Mouse (Mus musculus): ENCODE measurements around the gene Fbxw8. TPM values are rescaled to one million over a fixed set of nuclear protein-coding genes. Genes with fewer than 3 reads are reported as not detected.

The Fbxw8 gene
- polyA plus RNA-seq, 1 experiment from 2014 or later = 25.3 TPM

GRCm38 (mm10) chr5:118108124-118108793 is 47.0 kb downstream of the Fbxw8 start:
- no peak for ATAC-seq (replicated peaks; ENCODE audit: low FRiP score, low TSS enrichment, low read depth)
- no peak overlapping the region for H3K9ac ChIP-seq (ENCODE audit: low read length)
- H3K9me3 ChIP-seq (ENCODE audit: control insufficient read depth, low read length) = no peaks in the 10 kb centered on the region
- no peak overlapping the region for H3K4me2 ChIP-seq (ENCODE audit: low read length)
- H3K27me3 ChIP-seq (replicated peaks; ENCODE audit: control insufficient read depth, insufficient read depth, low read length) = no peaks in the 10 kb centered on the region
- no peak overlapping the region for H3K27ac ChIP-seq (ENCODE audit: low read depth)
- 81% methylated on average over 17 of the region's 17 CpGs for WGBS
- DNase-seq (ENCODE audit: low spot score) = no peak
- H3K36me3 ChIP-seq (ENCODE audit: control insufficient read depth, insufficient read depth, low read length) = peaks cover 71% of the 10 kb centered on the region
- H3K4me1 ChIP-seq (replicated peaks; ENCODE audit: control insufficient read depth, insufficient read depth, low read length) = no peaks in the 10 kb centered on the region
- H3K4me3 ChIP-seq (ENCODE audit: low read depth, low read length) = no peak overlapping the region

- no peak overlapping the region for H3K4me2 ChIP-seq (ENCODE audit: low read length)
- no peaks in the 10 kb centered on the region for H3K4me1 ChIP-seq (replicated peaks; ENCODE audit: control insufficient read depth, insufficient read depth, low read length)
- H3K36me3 ChIP-seq (ENCODE audit: control insufficient read depth, insufficient read depth, low read length) = peaks cover 58% of the 10 kb centered on the region
- no peak overlapping the region for H3K27ac ChIP-seq (ENCODE audit: low read depth)
- no peak overlapping the region for H3K4me3 ChIP-seq (ENCODE audit: low read depth, low read length)
- no peaks in the 10 kb centered on the region for H3K27me3 ChIP-seq (replicated peaks; ENCODE audit: control insufficient read depth, insufficient read depth, low read length)
- ATAC-seq (replicated peaks; ENCODE audit: low FRiP score, low TSS enrichment, low read depth) = no peak
- WGBS = 93% methylated on average over 10 of the region's 10 CpGs
- no peak for DNase-seq (ENCODE audit: low spot score)
- no peak overlapping the region for H3K9ac ChIP-seq (ENCODE audit: low read length)
- H3K9me3 ChIP-seq (ENCODE audit: control insufficient read depth, low read length) = no peaks in the 10 kb centered on the region
Observed at GRCm38 (mm10) chr5:118106667-118107066, 48.6 kb downstream of the Fbxw8 start.

- no peaks in the 10 kb centered on the region for H3K4me1 ChIP-seq (replicated peaks; ENCODE audit: control insufficient read depth, insufficient read depth, low read length)
- H3K4me3 ChIP-seq (ENCODE audit: low read depth, low read length) = no peak overlapping the region
- H3K9me3 ChIP-seq (ENCODE audit: control insufficient read depth, low read length) = no peaks in the 10 kb centered on the region
- no peak overlapping the region for H3K4me2 ChIP-seq (ENCODE audit: low read length)
- ATAC-seq (replicated peaks; ENCODE audit: low FRiP score, low TSS enrichment, low read depth) (no peak), DNase-seq (ENCODE audit: low spot score) (no peak)
- 91% methylated on average over 8 of the region's 8 CpGs for whole genome bisulfite sequencing
- H3K36me3 ChIP-seq (ENCODE audit: control insufficient read depth, insufficient read depth, low read length) = peaks cover 53% of the 10 kb centered on the region
- no peak overlapping the region for H3K9ac ChIP-seq (ENCODE audit: low read length)
- H3K27ac ChIP-seq (ENCODE audit: low read depth) = no peak overlapping the region
- H3K27me3 ChIP-seq (replicated peaks; ENCODE audit: control insufficient read depth, insufficient read depth, low read length) = no peaks in the 10 kb centered on the region
Observed at GRCm38 (mm10) chr5:118105536-118105935, 49.7 kb downstream of the Fbxw8 start.

- no peak overlapping the region for H3K27ac ChIP-seq (ENCODE audit: low read depth)
- DNase-seq (ENCODE audit: low spot score) (no peak), ATAC-seq (replicated peaks; ENCODE audit: low FRiP score, low TSS enrichment, low read depth) (no peak)
- no peaks in the 10 kb centered on the region for H3K9me3 ChIP-seq (ENCODE audit: control insufficient read depth, low read length)
- 50% methylated on average over 8 of the region's 8 CpGs for WGBS
- no peak overlapping the region for H3K4me2 ChIP-seq (ENCODE audit: low read length)
- peaks cover 10% of the 10 kb centered on the region; the same call in 1 of the 2 replicates for H3K4me1 ChIP-seq (replicated peaks; ENCODE audit: control insufficient read depth, insufficient read depth, low read length)
- peaks cover 24% of the 10 kb centered on the region for H3K36me3 ChIP-seq (ENCODE audit: control insufficient read depth, insufficient read depth, low read length)
- H3K4me3 ChIP-seq (ENCODE audit: low read depth, low read length) = no peak overlapping the region
- H3K27me3 ChIP-seq (replicated peaks; ENCODE audit: control insufficient read depth, insufficient read depth, low read length) = no peaks in the 10 kb centered on the region
- H3K9ac ChIP-seq (ENCODE audit: low read length) = no peak overlapping the region
Observed at GRCm38 (mm10) chr5:118099870-118100478, 55.3 kb downstream of the Fbxw8 start.

GRCm38 (mm10) chr5:118099069-118099869 is 56.0 kb downstream of the Fbxw8 start:
- ATAC-seq (replicated peaks; ENCODE audit: low FRiP score, low TSS enrichment, low read depth) = peak; percentile 47; the same call in 1 of the 2 replicates
- peaks cover 10% of the 10 kb centered on the region; the same call in 1 of the 2 replicates for H3K4me1 ChIP-seq (replicated peaks; ENCODE audit: control insufficient read depth, insufficient read depth, low read length)
- no peaks in the 10 kb centered on the region for H3K9me3 ChIP-seq (ENCODE audit: control insufficient read depth, low read length)
- H3K36me3 ChIP-seq (ENCODE audit: control insufficient read depth, insufficient read depth, low read length) = peaks cover 28% of the 10 kb centered on the region
- WGBS = 46% methylated on average over 11 of the region's 11 CpGs
- no peaks in the 10 kb centered on the region for H3K27me3 ChIP-seq (replicated peaks; ENCODE audit: control insufficient read depth, insufficient read depth, low read length)
- H3K4me2 ChIP-seq (ENCODE audit: low read length) = no peak overlapping the region
- no peak for DNase-seq (ENCODE audit: low spot score)
- H3K9ac ChIP-seq (ENCODE audit: low read length) = no peak overlapping the region
- H3K27ac ChIP-seq (ENCODE audit: low read depth) = no peak overlapping the region
- no peak overlapping the region for H3K4me3 ChIP-seq (ENCODE audit: low read depth, low read length)

- Histone ChIP-seq H3K4me3 (ENCODE audit: low read depth, low read length) (no peak overlapping the region), H3K27ac (ENCODE audit: low read depth) (no peak overlapping the region), H3K9me3 (ENCODE audit: control insufficient read depth, low read length) (no peaks in the 10 kb centered on the region), H3K27me3 (replicated peaks; ENCODE audit: control insufficient read depth, insufficient read depth, low read length) (no peaks in the 10 kb centered on the region), H3K4me2 (ENCODE audit: low read length) (no peak overlapping the region), H3K4me1 (replicated peaks; ENCODE audit: control insufficient read depth, insufficient read depth, low read length) (peaks cover 10% of the 10 kb centered on the region; the same call in 1 of the 2 replicates), H3K36me3 (ENCODE audit: control insufficient read depth, insufficient read depth, low read length) (peaks cover 51% of the 10 kb centered on the region), H3K9ac (ENCODE audit: low read length) (no peak overlapping the region)
- no peak for DNase-seq (ENCODE audit: low spot score)
- 75% methylated on average over 3 of the region's 3 CpGs for WGBS
- ATAC-seq (replicated peaks; ENCODE audit: low FRiP score, low TSS enrichment, low read depth) = no peak
Observed at GRCm38 (mm10) chr5:118096317-118096716, 58.9 kb downstream of the Fbxw8 start.

GRCm38 (mm10) chr5:118095849-118096248 is 59.4 kb downstream of the Fbxw8 start:
- H3K27me3 ChIP-seq (replicated peaks; ENCODE audit: control insufficient read depth, insufficient read depth, low read length) = no peaks in the 10 kb centered on the region
- ATAC-seq (replicated peaks; ENCODE audit: low FRiP score, low TSS enrichment, low read depth) (no peak), DNase-seq (ENCODE audit: low spot score) (no peak)
- 88% methylated on average over 4 of the region's 4 CpGs for WGBS
- no peaks in the 10 kb centered on the region for H3K9me3 ChIP-seq (ENCODE audit: control insufficient read depth, low read length)
- H3K4me3 ChIP-seq (ENCODE audit: low read depth, low read length) = no peak overlapping the region
- H3K9ac ChIP-seq (ENCODE audit: low read length) = no peak overlapping the region
- no peak overlapping the region for H3K4me2 ChIP-seq (ENCODE audit: low read length)
- peaks cover 52% of the 10 kb centered on the region for H3K36me3 ChIP-seq (ENCODE audit: control insufficient read depth, insufficient read depth, low read length)
- no peak overlapping the region for H3K27ac ChIP-seq (ENCODE audit: low read depth)
- peaks cover 10% of the 10 kb centered on the region; the same call in 1 of the 2 replicates for H3K4me1 ChIP-seq (replicated peaks; ENCODE audit: control insufficient read depth, insufficient read depth, low read length)

- ATAC-seq (replicated peaks; ENCODE audit: low FRiP score, low TSS enrichment, low read depth) (no peak), DNase-seq (ENCODE audit: low spot score) (no peak)
- H3K27ac ChIP-seq (ENCODE audit: low read depth) = no peak overlapping the region
- H3K4me1 ChIP-seq (replicated peaks; ENCODE audit: control insufficient read depth, insufficient read depth, low read length) = peaks cover 10% of the 10 kb centered on the region; the same call in 1 of the 2 replicates
- no peak overlapping the region for H3K9ac ChIP-seq (ENCODE audit: low read length)
- no peak overlapping the region for H3K4me2 ChIP-seq (ENCODE audit: low read length)
- no peak overlapping the region for H3K4me3 ChIP-seq (ENCODE audit: low read depth, low read length)
- peaks cover 52% of the 10 kb centered on the region for H3K36me3 ChIP-seq (ENCODE audit: control insufficient read depth, insufficient read depth, low read length)
- no peaks in the 10 kb centered on the region for H3K9me3 ChIP-seq (ENCODE audit: control insufficient read depth, low read length)
- H3K27me3 ChIP-seq (replicated peaks; ENCODE audit: control insufficient read depth, insufficient read depth, low read length) = no peaks in the 10 kb centered on the region
- 83% methylated on average over 11 of the region's 11 CpGs for WGBS
Observed at GRCm38 (mm10) chr5:118095433-118095832, 59.8 kb downstream of the Fbxw8 start.

All from intestine, embryonic 14.5 days (tissue).